Comparison of ENCODE assay signal across 8 mouse cellular contexts in genomic region chr15:68363058-68363735, GRCm38 (mm10).
DNase-seq lines count a peak whose midpoint lies in the region; ATAC-seq and TF ChIP-seq lines count a peak whose summit lies in the region.

No protein-coding gene starts in this region.

- DNase-seq in 3T3-L1 (ENCODE audit: low read depth, low spot score): peak; percentile 95
- DNase-seq in heart, adult 8-10 months (ENCODE audit: low spot score): peak; percentile 98
- peak; percentile 99 for DNase-seq in kidney, adult 9 months
- DNase-seq in limb, embryonic 14.5 days (ENCODE audit: low spot score): peak; percentile 98
- peak; percentile 99 for DNase-seq in midbrain, postnatal 0 days (ENCODE audit: low spot score)
- peak; percentile 92 to 96 for DNase-seq in spleen, postnatal 14 days (ENCODE audit: low spot score in 2 of 2)

- no peaks in the 10 kb centered on the region for H3K27me3 ChIP-seq in embryonic facial prominence, embryonic 15.5 days
- no peaks in the 10 kb centered on the region for H3K27me3 ChIP-seq in limb, embryonic 14.5 days (ENCODE audit: control insufficient read depth, insufficient read depth, low read length)
- no peaks in the 10 kb centered on the region for H3K27me3 ChIP-seq in midbrain, postnatal 0 days (ENCODE audit: insufficient read depth, low read length)

- H3K27ac ChIP-seq in bone marrow, adult 2 months (ENCODE audit: control insufficient read depth, insufficient read depth, low read depth, low read length, poor library complexity): peak overlapping the region; percentile 95
- H3K27ac ChIP-seq in embryonic facial prominence, embryonic 15.5 days (replicated peaks): peak overlapping the region; percentile 95
- peak overlapping the region; percentile 92 for H3K27ac ChIP-seq in limb, embryonic 14.5 days (replicated peaks; ENCODE audit: low read depth, low read length)
- peak overlapping the region; percentile 97 for H3K27ac ChIP-seq in midbrain, postnatal 0 days (ENCODE audit: low read depth, low read length)

- H3K4me3 ChIP-seq in bone marrow, adult 2 months (replicated peaks; ENCODE audit: control insufficient read depth, low read depth, low read length): peak overlapping the region; percentile 62
- peak overlapping the region; percentile 76 for H3K4me3 ChIP-seq in embryonic facial prominence, embryonic 15.5 days (replicated peaks)
- peak overlapping the region; percentile 83 for H3K4me3 ChIP-seq in limb, embryonic 14.5 days (replicated peaks; ENCODE audit: low read length)
- peak overlapping the region; percentile 92 for H3K4me3 ChIP-seq in midbrain, postnatal 0 days (ENCODE audit: low read depth, low read length)

- H3K9me3 ChIP-seq in embryonic facial prominence, embryonic 15.5 days (replicated peaks): no peaks in the 10 kb centered on the region
- no peaks in the 10 kb centered on the region for H3K9me3 ChIP-seq in limb, embryonic 14.5 days (ENCODE audit: control insufficient read depth, low read length)
- no peaks in the 10 kb centered on the region for H3K9me3 ChIP-seq in midbrain, postnatal 0 days (ENCODE audit: low read length)

- H3K36me3 ChIP-seq in embryonic facial prominence, embryonic 15.5 days: no peaks in the 10 kb centered on the region
- H3K36me3 ChIP-seq in limb, embryonic 14.5 days (ENCODE audit: control insufficient read depth, insufficient read depth, low read length): no peaks in the 10 kb centered on the region
- no peaks in the 10 kb centered on the region for H3K36me3 ChIP-seq in midbrain, postnatal 0 days (ENCODE audit: insufficient read depth, low read length)

- peak overlapping the region; percentile 64 for H3K9ac ChIP-seq in embryonic facial prominence, embryonic 15.5 days
- H3K9ac ChIP-seq in limb, embryonic 14.5 days (ENCODE audit: low read depth, low read length, severe bottlenecking): peak overlapping the region; percentile 79
- peak overlapping the region; percentile 75 for H3K9ac ChIP-seq in midbrain, postnatal 0 days (replicated peaks; ENCODE audit: low read length, poor library complexity, severe bottlenecking)

- under 1% methylated on average over 72 of the region's 72 CpGs for WGBS in bone marrow, adult 2 months
- under 1% methylated on average over 68 of the region's 72 CpGs for WGBS in embryonic facial prominence, embryonic 15.5 days
- under 1% methylated on average over 41 of the region's 72 CpGs for WGBS in limb, embryonic 14.5 days
- WGBS in midbrain, postnatal 0 days: 0% methylated on average over 45 of the region's 72 CpGs

- peak overlapping the region; percentile 63 for H3K4me2 ChIP-seq in embryonic facial prominence, embryonic 15.5 days (replicated peaks)
- peak overlapping the region; percentile 62 for H3K4me2 ChIP-seq in limb, embryonic 14.5 days (replicated peaks; ENCODE audit: low read depth, low read length, severe bottlenecking)
- peak overlapping the region; percentile 59 for H3K4me2 ChIP-seq in midbrain, postnatal 0 days (ENCODE audit: low read depth, low read length, poor library complexity, severe bottlenecking)

- ATAC-seq in embryonic facial prominence, embryonic 15.5 days (ENCODE audit: insufficient number of reproducible peaks, low FRiP score, low TSS enrichment, low read depth): peak; percentile 97
- ATAC-seq in limb, embryonic 14.5 days (ENCODE audit: low FRiP score, low read depth): peak; percentile 95
- ATAC-seq in midbrain, postnatal 0 days (ENCODE audit: low FRiP score): peak; percentile 97

- peaks cover 1% of the 10 kb centered on the region; the same call in 1 of the 2 replicates for H3K4me1 ChIP-seq in bone marrow, adult 2 months (ENCODE audit: control insufficient read depth, insufficient read depth, low read length)
- H3K4me1 ChIP-seq in embryonic facial prominence, embryonic 15.5 days: peaks cover 11% of the 10 kb centered on the region
- H3K4me1 ChIP-seq in limb, embryonic 14.5 days (ENCODE audit: control insufficient read depth, insufficient read depth, low read length): peaks cover 11% of the 10 kb centered on the region
- peaks cover 8% of the 10 kb centered on the region; the same call in 1 of the 2 replicates for H3K4me1 ChIP-seq in midbrain, postnatal 0 days (ENCODE audit: insufficient read depth, low read length)

- TF ChIP-seq CTCF in bone marrow, adult 2 months (IDR thresholded peaks at IDR 0.05; ENCODE audit: control insufficient read depth, insufficient read depth, low read length): no peak
- TF ChIP-seq CTCF in midbrain, postnatal 0 days (IDR thresholded peaks at IDR 0.05): peak; percentile 34

- peak; percentile 51; the same call in 1 of the 2 replicates for TF ChIP-seq POLR2A in bone marrow, adult 2 months (IDR thresholded peaks at IDR 0.05; ENCODE audit: borderline replicate concordance, control insufficient read depth, low read depth, low read length)
- peak; percentile 57; the same call in 1 of the 2 replicates for TF ChIP-seq POLR2A in limb, embryonic 14.5 days (IDR thresholded peaks at IDR 0.05; ENCODE audit: borderline replicate concordance, extremely low read depth, insufficient read depth, insufficient read length)

Comparison
In these comparisons a context has a peak if more than half of its experiments do, and no peak if none do; other contexts are left out.
1. Peak in every context shown above with its lines: DNase-seq, ATAC-seq, H3K4me3 ChIP-seq and H3K27ac ChIP-seq.